ENCODE assay signal across 22 mouse cellular contexts in the genomic region with DNA sequence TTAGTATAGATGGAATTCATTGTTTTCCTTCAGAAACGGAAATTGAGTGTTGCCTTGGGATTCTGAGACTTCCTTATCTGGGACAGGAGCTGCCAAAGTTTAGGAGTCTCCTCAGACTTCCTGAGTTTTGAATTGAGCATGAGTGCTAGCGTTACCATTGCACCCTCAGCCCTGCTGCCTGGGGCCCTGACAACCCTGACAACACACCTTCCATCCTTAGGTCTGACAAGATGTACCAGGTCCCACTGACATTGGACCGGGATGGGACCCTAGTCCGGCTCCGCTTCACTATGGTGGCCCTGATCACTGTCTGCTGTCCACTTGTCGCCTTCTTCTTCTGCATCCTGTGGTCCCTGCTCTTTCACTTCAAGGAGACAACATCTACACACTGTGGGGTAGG.
"Had no signal": no experiment of that assay in that cellular context is flagged by ENCODE, and none has a peak within 500 bp of the region (broad histone marks: within the 10 kb centered on the region; RNA-seq: fewer than 3 reads in every experiment).

No protein-coding gene starts in this region.

- H3K9ac ChIP-seq: limb, embryonic 13.5 days; liver, embryonic 12.5 days; liver, embryonic 15.5 days; lung, embryonic 15.5 days; neural tube, embryonic 12.5 days; neural tube, embryonic 15.5 days had no signal

- H3K4me3 ChIP-seq: layer of hippocampus, adult 2 months; limb, embryonic 10.5 days; limb, embryonic 13.5 days; liver, embryonic 12.5 days; liver, embryonic 15.5 days; lung, embryonic 15.5 days; megakaryocyte, embryonic 14.5 days; midbrain, embryonic 10.5 days; neural tube, embryonic 12.5 days; neural tube, embryonic 15.5 days had no signal

- DNase-seq: kidney, adult 2 months; kidney, postnatal 25 days; layer of hippocampus, adult 9-11 months; liver; lung, adult 18-20 months; lung, postnatal 10 days; lung, postnatal 36 days; midbrain, embryonic 14.5 days; right cerebral cortex, adult 18-20 months; thymus, adult 18-20 months; thymus, postnatal 36 days had no signal

- H3K27me3 ChIP-seq: limb, embryonic 13.5 days; liver, embryonic 12.5 days; liver, embryonic 15.5 days; lung, embryonic 15.5 days; megakaryocyte, embryonic 14.5 days; neural tube, embryonic 12.5 days; neural tube, embryonic 15.5 days had no signal

- H3K4me2 ChIP-seq: limb, embryonic 13.5 days; liver, embryonic 12.5 days; liver, embryonic 15.5 days; lung, embryonic 15.5 days; neural tube, embryonic 12.5 days; neural tube, embryonic 15.5 days had no signal

- H3K9me3 ChIP-seq: liver, embryonic 12.5 days; liver, embryonic 15.5 days; lung, embryonic 15.5 days; megakaryocyte, embryonic 14.5 days; neural tube, embryonic 12.5 days; neural tube, embryonic 15.5 days had no signal

- H3K27ac ChIP-seq: kidney, postnatal 0 days; layer of hippocampus, adult 2 months; limb, embryonic 10.5 days; limb, embryonic 13.5 days; liver, embryonic 12.5 days; liver, embryonic 15.5 days; lung, embryonic 15.5 days; midbrain, embryonic 10.5 days; neural tube, embryonic 12.5 days; neural tube, embryonic 15.5 days had no signal

- ATAC-seq: liver, embryonic 12.5 days had no signal
